Mouse (Mus musculus) cerebellum, postnatal 36 days (tissue): ENCODE data around the gene Trp73.

ENCODE experiments used
- DNase-seq, 2 experiments: peaks; one replicate each; pipeline ENCODE4 v3.0.0; 2021 to 2022; ENCODE audit warnings: mixed read lengths in 2 of 2

Trp73 gene

GRCm38 (mm10) chr4:154140182-154140212, at the start of gene Trp73:
Gene Trp73, minus strand, starts transcription at chr4:154140208.
- no peak for DNase-seq

- no peak for DNase-seq
Observed at GRCm38 (mm10) chr4:154188948-154189347, 48.9 kb upstream of the Trp73 start.

DNA sequence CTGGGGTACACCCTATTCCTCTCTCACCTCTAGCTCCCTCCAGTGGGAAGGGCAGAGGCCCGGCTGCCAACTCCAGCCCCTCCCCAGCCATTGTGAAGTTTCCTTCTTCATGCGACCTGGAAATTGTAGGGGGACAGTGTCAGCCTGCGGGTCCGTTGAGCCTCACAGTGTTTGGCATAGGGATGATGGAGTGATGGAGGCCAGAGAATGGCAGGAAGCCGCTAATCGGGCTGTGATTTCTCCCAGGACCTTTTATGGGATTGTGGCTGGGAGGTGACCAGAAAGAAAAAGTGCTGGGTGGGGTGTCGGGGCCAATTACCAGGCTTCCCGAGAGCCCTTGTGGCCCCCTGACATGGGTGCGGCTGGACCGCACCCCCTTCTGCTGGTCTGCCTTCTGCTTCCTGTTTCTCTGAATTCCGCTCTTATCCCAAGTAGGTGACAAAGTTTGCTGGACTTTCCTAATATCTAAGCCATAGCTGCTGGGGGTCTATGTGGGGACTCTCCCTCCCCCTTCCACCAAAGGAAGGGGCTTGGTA, 46.1 kb upstream of the Trp73 start:
- DNase-seq = no peak

DNA sequence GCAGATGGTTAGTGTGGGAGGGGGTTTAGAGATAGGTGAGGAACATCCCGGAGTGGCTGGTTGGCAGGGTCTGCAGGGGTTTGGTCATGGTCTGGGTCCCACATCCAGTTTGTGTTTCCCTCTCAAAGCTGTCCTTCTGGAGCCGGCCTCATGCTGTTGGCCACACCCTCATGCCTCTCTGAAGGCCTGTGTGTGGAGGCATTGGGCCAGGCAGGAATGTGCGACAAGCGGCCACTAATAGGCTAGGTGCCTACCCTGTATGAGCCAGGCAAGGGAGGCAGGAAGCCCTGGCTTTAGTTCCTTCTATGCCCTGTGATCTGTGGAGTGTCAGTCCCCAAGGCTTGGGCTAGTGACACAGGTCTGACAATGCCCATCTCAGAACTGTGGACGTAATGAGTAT, 45.0 kb upstream of the Trp73 start:
- no peak for DNase-seq

- DNase-seq = no peak
Observed at GRCm38 (mm10) chr4:154183566-154183965, 43.6 kb upstream of the Trp73 start.

DNA sequence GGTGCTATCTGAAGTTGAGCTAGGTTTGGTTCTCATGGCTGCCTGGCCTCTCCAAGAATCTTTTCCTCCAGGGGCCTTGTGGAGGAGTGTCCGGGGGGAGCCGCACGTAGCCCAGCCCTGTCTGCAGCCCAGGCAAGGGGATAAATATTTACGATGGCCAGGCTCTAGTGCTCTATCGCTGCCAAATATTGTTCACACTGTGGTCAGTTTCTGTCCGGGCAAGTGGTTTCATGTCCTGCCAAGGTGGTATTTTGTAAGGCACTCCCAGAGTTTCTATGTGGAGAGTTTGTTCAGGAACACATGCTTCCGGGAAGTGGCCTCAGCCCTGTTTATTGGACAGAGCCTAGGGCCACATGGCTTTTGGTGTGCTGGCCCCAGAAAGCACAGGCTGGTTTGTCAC, 41.0 kb upstream of the Trp73 start:
- no peak for DNase-seq

- no peak for DNase-seq
Observed at GRCm38 (mm10) chr4:154177257-154177656, 37.2 kb upstream of the Trp73 start.

DNA sequence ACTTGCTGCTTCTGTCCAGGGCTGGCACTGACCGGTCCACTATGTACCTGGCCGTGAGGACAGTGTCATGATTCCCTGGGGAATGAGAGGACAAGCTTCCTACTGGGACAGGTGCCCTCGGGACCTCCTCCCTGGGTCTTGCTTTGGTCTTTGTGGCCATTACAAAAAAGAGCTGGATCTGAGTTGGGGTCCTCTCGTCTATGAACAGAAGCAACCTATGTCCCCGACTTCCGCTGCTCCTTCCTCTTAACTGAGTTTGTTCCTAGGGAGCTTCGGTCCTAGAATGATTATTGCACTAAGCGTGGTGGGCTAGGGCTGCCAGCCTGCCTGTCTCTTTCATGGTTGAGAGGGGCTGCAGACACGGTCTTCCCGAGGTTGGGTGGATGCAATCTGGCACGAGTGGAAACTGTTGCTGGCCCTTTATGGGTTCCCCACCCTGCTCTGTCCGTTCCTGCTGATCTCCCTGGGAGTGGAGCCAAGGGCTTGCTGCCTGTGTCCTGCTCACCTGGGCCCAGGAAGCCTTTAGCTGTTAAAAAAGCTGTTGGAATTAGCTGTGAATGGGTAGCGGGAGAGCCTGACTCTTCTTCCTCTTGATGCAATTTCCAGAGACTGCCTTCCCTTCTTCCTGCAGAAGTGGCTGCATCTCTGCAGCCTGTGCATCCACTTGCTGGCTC, 32.1 kb upstream of the Trp73 start:
- DNase-seq = no peak

GRCm38 (mm10) chr4:154171151-154171930, 31.3 kb upstream of the Trp73 start:
- no peak for DNase-seq

DNA sequence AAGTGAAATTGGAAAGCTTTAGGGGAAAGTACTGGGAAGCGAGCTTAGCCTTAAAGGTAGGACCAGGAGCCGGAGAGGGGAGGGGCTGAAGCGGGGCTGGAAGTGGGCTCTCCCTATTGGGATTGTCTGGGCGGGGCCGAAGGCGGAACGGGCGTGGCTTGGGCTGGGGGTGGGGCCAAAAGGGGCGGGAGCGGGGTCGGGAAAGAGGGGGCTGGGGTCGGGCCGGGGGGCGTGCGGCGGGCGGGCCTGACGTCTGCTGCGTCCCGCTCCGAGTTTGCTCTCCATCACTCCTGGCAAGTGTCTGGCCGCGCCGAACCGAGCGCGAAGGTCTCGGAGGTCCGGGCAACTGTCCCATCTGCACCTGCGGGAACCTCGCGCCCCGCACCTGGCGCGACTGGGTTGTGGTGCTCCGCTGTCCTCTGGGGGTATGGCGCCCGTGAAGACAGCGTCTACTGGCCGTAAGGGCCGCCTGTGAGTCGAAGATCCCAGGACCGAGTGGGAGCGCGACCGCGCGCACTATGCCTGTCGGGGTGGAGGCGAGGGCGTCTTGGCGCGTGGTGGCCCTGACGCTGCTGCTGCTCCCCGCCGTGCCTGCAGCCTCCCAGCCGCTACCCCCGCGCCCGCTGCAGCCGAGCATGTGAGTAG, 30.6 kb upstream of the Trp73 start, which contains the start of gene Megf6:
Megf6 (plus strand) TSS at position 225 of the 645 bp plus-strand sequence.
- DNase-seq = no peak

- no peak for DNase-seq
Observed at GRCm38 (mm10) chr4:154170021-154170420, 30.0 kb upstream of the Trp73 start.

DNA sequence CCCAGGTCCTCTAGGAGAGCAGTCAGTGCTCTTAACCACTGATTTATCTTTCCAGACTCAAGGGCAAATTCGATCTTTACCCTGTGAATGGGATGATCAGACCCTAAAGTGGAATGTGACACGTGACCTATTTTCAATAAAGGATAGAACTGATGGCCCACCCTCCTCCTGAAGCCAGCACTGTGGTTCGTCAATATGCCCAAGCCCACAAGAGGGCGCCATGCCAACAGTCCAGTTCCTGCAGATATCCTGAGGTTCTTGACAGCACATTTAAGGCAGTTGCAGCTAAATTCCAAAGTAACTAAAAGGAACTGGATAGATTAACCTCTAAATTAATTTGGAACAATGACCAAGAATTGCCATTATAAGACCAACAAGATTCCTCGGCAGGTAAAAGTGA, 27.0 kb upstream of the Trp73 start:
- DNase-seq = peak; percentile 48 to 49

GRCm38 (mm10) chr4:154163296-154163695, 23.3 kb upstream of the Trp73 start:
- DNase-seq = peak; percentile 78 to 84

DNA sequence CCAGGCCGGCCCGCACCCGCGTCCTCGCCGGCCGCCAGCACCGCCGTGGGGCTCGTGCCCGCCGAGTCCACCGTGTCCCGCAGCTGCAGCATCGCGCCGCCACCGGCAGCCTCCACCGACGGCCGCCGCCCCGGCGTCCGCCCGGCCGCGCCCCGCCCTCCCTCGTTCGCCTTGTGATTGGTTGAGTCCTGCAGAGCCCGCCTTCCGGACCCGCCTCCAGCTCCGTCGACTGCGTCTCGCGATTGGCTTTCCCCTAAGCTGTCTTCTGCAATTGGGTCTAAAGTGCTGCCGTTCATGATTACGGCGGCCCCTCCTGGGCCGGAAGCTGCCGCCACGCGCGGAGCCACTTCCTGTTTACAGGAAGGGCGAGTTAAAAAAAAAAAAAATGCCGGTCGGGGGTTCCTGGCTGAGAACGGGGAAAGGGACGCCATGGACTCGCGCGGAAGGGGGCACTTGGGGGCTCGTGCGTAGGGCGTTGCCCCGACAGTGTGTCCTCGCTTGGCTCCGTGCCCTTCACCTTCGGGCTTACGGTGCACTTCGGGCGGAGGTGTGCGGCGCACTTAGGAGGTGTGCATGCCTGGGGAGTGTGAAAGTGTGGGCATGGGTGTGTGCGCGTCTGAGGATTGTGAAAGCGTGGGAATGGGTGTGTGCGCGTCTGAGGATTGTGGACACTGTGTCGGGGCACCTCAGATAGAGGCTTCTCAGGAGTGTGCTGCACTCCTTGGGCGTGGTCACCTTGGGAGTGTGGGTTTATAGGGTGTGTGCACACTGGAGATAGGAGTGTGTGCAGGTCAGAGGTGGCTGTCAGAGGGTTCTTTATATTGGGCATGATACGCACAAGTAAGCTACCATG, 20.8 kb upstream of the Trp73 start, which contains the start of gene Tprgl:
Tprgl (minus strand) TSS at position 129 of the 853 bp plus-strand sequence.
- peak; percentile 96 to 97 for DNase-seq

- no peak for DNase-seq
Observed at GRCm38 (mm10) chr4:154159961-154160537, 20.0 kb upstream of the Trp73 start.

DNA sequence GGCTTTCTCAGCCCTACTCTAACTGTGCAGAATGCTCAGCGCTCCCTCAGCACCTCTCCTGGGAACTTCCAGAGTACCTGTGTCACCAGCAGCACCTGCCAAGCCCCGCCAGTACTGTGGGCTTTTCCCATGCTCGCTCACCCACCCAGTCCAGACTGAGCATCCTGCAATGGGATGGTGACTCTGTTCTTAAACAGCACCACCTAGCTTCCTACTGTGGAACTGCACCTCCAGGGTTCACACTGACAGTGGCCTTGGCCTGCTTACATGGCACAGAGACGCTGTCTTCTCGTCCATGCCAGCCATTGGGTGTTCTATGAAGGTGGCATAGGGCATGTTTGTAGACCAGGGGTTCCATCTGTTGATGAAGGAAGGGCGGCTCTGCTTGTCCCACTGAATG, 19.0 kb upstream of the Trp73 start:
- peak; percentile 85 to 93 for DNase-seq

GRCm38 (mm10) chr4:154157970-154158662, 18.1 kb upstream of the Trp73 start:
- DNase-seq = no peak

DNA sequence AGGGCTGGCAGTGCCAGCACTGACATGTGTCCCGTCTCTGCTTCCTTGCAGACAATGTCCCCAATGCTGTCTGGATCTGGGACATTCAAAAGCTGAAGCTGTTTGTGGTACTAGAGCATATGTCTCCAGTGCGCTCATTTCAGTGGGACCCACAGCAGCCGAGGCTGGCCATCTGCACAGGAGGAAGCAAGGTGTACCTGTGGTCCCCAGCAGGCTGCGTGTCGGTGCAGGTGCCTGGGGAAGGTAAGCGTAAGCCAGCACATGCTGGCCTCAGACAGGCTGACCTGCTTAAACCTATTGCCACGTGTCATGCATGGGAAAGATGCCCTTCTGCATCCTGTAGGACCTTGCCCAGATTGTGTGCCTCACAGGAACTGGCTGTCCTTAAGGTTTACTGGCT, 16.0 kb upstream of the Trp73 start:
- no peak for DNase-seq

DNA sequence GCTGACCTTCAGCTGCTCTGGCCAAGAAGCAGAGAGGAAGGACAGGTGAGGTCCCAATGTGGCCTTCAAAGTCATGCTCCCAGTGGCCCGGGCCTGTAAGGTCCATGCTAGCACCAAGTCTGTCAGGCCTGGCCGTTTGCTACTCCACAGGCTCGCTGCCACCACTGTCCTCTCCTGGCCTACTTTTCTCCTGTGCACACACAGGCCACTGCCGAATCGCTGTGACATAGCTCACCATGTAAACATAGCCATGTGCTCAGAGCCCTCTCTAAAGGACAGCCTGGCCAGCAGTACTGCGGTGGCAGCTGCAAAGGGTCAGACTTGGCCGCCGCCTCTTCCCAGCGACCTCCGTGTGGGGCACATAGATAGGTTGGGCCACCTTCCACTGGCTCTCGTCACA, 14.1 kb upstream of the Trp73 start:
- DNase-seq = no peak

GRCm38 (mm10) chr4:154146342-154146741, 6.3 kb upstream of the Trp73 start:
- peak; percentile 74 to 79 for DNase-seq

DNA sequence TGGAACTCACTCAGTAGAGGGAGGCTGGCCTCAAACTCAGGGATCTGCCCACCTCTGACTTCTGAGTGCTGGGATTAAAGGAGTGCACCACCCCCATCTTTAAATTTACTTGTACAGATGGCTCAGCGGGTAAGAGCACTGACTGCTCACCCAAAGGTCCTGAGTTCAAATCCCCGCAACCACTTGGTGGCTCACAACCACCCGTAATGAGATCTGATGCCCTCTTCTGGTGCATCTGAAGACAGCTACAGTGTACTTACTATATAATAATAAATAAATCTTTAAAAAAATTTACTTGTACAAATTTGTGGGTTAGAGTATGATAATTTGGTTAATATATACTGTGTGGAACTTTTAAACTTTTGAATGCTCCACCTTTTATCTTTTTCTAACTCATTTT, 4.7 kb upstream of the Trp73 start:
- no peak for DNase-seq
